Mouse (Mus musculus) kidney, postnatal 10 days (tissue): ENCODE results near the gene 4932415D10Rik.

Experiments used
- DNase-seq: peaks from one replicate; pipeline ENCODE4 v3.0.0; 2021; ENCODE audit warnings: mixed read lengths

Gene 4932415D10Rik

DNA sequence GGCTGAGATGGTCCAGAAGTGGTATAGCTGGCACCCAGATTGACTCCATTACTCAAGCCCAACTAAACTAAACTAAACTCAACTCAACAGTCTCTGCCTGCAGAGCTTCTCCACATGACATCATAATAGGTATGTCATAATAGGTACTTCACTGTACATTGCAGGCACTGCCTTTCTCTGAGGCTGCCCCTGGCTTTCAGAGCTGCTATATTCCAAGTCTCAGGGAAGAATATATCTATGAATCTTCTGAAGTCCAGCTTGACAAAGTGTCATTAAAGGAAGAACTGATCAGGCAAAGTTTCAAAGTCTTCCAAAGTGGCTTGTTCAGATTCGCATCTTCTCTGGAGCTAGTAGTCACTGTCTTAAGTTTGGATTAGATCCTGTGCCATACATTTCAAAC is at the start of gene 4932415D10Rik:
Gene 4932415D10Rik, minus strand, starts transcription at position 101 of the 400 bp plus-strand sequence.
- no peak for DNase-seq

- no peak for DNase-seq
These were observed 45.5 kb upstream of the 4932415D10Rik start for GRCm38 (mm10) chr10:82361911-82362310.

DNA sequence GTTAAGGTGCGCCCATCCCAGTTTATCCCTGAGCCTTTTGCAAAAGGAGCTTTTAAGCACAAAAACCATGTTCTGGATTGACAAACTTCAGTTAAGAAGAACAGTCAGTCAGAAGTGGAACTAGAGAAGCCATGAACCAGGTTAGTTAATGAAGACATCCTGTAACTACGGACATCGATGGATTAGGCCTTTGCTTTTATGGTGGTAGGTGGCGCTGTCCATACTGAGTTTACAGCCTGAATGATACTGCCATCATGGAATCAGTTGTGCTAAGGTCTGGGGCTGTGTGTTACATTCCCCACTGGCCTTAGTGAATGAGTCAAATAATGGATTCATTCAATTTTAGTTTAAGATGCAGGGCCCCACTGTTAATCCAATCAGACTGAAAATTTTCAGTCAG is 39.0 kb upstream of the 4932415D10Rik start:
- no peak for DNase-seq

DNA sequence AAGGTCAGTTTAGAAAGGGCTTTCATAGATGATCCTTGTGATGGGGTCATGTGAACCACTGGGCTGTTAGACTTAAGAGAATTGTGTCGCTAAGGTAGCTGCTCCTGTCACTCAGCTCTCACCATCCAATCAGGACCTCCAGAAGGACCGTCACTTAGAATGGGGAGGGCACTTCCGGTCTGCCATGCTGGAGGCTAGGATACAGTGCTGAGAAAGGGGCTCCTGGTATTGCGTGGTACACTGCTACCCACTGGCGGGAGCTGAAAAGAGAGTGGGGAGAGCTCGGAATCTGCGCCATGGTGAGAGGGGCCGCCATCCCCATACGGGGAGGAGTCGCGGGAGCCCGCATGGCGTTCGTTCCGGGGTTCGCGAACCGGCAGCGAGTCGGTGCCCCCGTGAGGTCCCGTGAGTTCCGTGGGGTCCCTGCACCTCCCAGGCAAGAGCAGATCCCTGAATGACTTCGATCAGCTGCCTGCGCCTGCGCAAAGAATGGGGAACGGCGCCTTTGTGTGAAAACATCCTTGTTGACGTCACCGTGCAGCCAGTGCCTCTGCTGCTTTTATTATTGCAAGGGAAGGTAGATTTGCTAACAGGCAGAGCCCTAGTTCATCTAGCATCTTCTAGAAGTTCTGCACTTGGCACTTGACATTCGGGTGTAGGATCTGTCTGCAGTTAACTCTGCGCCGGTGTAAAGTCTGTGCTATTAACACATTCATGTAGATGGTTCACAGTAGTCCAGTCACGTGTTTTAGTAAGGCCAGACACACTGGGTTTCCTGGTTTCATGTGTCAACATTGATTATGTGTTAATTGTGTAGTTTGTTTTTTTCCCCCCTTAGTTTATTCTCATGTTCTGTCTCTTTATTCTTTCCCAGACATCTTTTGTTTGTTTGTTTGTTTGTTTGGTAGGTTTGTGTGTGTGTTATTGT is 38.0 kb upstream of the 4932415D10Rik start, which contains the start of gene Gm4924:
Gene Gm4924, plus strand, starts transcription at position 173 of the 928 bp plus-strand sequence.
- peak; percentile 87 for DNase-seq

GRCm38 (mm10) chr10:82329826-82330225 is 13.4 kb upstream of the 4932415D10Rik start:
- no peak for DNase-seq

DNA sequence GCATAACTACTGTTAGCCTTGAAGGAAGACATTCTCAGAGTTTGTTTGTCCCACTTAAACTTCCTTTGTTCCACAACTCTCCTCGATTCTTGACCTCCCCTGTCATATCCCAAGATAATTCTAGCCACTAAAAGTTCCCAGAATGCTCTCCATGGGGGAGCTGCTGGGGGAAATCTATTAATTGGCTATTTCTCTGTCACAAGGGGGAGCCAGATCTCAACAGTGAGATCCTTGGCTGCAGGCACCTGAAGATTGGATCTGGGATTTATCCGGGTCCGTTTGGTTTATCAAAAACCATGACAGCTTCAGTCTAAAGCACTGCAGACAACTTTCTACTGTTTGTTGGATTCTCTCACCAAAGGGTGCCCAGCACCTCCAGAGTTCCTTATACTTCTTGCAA is 3.8 kb upstream of the 4932415D10Rik start:
- no peak for DNase-seq

DNA sequence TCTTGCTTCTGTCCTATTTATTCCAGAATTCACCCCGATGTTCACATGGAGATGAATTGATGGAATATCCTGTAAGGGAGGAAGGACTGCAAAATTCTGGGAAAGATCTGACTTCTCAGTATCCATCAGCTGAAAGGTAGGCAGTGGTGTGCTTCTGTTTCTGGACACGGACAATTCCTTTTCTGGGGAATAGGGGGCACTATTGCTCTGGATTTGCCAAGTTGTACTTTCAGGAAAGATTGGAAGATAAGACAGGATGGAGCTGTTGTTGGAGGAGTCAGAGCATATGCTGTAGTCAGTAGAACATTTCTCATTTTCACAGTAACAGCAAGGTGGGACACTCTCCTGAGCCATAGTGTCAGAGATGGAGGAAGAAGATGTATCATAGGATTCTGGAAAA is 19.9 kb downstream of the 4932415D10Rik start:
- no peak for DNase-seq

- DNase-seq, result no peak
These were observed 59.1 kb downstream of the 4932415D10Rik start for GRCm38 (mm10) chr10:82257331-82257730.

- DNase-seq, result no peak
These were observed 71.4 kb downstream of the 4932415D10Rik start for GRCm38 (mm10) chr10:82245021-82245420.

GRCm38 (mm10) chr10:82241401-82241788 is 75.0 kb downstream of the 4932415D10Rik start:
- no peak for DNase-seq

DNA sequence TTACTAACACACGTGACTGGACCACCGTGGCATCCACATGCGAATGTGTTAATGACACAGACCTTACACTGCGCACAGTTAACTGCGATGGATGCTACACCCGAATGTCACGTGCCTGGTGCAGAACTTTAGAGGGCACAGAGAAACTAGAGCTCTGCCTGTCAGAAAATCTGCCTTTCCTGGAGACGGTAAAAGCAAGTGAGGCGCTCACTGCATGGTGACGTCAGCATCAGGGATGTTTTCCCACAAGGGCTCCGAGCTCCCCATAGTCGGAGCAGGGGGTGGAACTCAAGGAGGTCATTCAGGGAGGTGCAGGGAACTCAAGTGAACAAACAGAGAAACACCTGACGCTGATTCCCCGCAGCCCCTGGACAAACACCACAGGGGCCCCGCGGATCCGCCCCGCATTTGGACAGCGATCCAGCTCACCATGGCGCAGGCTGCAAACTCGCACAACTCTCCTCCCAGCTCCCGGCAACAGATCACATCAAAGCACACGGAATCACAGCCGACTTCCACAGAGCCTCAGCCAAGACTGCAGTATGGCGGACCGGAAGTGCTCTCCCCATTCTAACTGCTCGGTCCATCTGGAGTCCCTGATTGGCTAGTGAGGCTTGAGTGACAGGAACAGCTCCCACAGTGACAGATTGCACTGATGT is 75.5 kb downstream of the 4932415D10Rik start, which contains the start of gene Zfp938:
Gene Zfp938, minus strand, starts transcription at position 539 of the 659 bp plus-strand sequence.
- DNase-seq, result peak; percentile 86
